Mouse (Mus musculus) urinary bladder, adult 2 months (tissue): ENCODE results near the gene Nt5c. TPM values are rescaled to one million over a fixed set of nuclear protein-coding genes. Genes with fewer than 3 reads are reported as not detected.
A peak's percentile ranks its signal among the peaks of the same experiment; 100 is the strongest.
"Not testable (repeated sequence)": the region's sequence is repeated elsewhere in the genome, so short reads cannot be mapped to it uniquely, and the experiment has no call there.

Source experiments
- DNase-seq: peaks from one replicate; pipeline ENCODE4 v3.0.0; 2022; ENCODE audit warnings: low spot score
- polyA plus RNA-seq: library from polyadenylated mRNA; depleted of rRNA; stranded (reverse); fragments of >200 nt; gene quantifications from 2 replicates; pipeline ENCODE4 v1.2.3, GENCODE M21; 2012; rRNA removed

The Nt5c gene
- polyA plus RNA-seq = 70.9 and 80.1 TPM in 2 replicates

DNA sequence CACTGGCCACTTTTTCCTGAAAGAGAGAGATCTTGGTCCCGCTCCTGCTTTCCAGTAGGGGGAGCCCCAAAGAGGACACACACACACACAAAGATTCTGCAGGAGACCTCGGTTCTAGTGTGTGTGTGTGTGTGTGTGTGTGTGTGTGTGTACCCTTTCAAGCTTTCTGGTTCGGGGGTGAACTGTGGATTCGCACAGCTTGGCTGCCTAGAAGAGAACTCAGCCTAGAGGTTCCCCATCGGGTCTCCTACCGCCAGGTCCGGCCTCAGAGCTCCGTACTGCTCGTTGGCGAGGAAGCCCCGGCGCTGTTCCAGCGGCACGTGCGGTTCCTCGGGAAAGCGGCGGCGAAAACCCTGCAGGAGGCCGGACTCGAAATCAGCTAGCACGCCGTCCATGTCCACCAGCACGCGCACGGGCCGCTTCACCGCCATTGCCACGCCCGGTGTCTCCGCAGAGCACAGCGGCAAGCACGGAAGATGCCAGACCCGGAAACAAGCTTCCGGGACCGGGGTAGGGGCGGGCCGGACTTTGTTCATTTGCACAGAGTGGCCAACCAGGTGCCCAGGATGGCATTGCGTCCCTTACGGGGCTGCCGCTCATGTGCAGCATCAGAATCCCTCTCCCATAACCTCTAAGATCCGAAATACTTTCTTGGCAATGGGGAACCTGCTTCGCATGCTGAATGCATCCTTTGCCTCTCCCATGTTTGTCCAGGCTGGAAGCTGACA is at the start of gene Nt5c:
TSS of gene Nt5c (minus strand) at position 507 of the 728 bp plus-strand sequence.
- peak; percentile 73 for DNase-seq

GRCm38 (mm10) chr11:115538045-115538444 is 46.4 kb upstream of the Nt5c start:
- DNase-seq = no peak

GRCm38 (mm10) chr11:115536856-115537568 is 45.4 kb upstream of the Nt5c start:
- no peak for DNase-seq

DNA sequence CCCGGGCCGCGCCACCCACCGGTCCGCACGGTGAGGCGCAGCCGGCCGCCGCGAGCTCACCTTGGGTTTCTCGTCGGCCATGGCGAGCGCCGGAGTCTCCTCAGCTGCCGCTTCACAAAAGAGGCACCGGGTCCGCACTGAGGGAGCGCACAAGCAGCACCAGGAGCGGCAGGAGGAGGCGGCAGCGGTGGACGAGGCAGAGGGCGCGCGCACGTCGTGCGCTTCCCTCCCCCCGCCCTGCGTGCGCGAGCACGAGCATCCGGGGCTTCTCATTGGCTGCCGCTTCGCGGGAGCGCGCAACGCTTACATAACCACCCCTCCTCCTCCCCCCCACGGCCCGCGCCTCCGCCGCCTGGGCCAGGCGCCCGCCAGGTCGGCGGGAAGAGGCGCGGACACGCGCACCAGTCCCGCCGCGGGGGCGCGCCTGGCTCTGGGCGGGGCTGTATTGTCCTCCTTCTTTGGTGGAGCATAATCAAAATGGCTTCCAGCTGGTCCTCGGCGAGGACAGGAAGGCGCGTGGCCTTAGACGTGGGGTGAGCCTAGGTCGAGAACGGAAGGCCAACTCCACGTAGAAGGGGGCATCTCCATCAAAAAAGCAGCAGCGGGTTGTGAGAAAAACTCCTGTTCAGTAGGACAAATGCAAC is 44.5 kb upstream of the Nt5c start, which contains the start of gene Sumo2:
TSS of gene Sumo2 (minus strand) at position 239 of the 644 bp plus-strand sequence.
- DNase-seq = peak; percentile 99

DNA sequence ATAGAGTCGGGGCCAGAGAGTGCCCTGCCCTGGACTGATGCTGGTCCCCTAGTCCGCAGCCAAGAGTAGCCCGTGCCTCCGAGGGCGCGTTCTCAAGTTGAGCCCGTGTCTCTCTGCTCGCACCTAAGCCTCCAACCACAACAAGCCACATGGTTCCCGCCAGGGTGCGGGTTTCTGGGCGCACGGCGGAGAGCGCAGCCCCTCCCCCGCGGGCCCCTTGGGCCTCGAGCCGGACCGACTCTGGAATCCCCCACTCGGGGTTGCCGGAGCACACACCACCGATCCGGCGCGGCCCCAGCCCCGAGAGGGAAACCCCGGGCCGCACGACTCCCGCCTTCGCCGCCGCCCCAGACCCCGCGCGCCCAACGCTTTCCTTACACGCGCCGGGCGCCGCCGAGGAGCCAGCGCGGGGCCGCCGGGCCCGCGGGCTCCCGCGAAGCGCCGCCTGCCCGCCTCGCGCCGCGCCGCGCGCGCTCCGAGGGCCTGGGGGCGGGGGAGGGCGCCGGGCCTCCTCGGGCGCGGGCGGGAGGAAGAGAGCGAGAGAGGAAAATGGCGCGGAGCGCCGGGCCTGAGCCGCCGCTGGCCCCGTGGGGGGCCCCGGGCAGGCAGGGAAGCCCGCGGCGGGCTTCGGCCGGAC is 43.9 kb upstream of the Nt5c start:
- DNase-seq = peak; percentile 60

DNA sequence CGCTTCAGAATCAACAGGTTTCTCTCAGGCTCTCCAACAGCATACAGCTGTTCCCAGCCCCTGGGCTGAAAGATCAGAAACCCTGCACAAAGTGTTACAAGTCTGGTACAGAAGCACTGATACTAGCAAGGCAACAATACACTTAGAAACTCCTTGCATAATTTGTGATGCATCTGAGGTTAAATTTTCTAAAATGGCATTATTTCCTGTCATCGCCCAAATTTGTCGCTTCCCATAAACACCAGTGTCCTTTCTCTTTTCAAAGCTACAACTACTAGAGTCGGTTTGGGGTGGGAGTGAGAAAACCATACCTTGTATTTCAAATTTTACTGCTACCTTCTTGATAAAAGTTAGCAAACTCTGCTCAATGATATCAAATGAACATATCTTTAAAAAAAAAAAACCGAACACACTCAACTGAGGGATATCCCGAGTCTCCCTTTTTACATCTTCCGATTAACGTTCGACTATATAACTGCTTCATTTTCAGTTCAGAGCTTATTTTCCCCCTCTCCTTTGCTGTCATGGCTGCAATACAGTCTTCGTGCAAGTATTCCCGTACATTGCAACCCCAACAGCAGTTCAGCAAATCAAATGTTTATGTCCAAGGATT is 43.2 kb upstream of the Nt5c start:
- no peak for DNase-seq

GRCm38 (mm10) chr11:115526446-115526845 is 34.8 kb upstream of the Nt5c start:
- not testable (repeated sequence) for DNase-seq

DNA sequence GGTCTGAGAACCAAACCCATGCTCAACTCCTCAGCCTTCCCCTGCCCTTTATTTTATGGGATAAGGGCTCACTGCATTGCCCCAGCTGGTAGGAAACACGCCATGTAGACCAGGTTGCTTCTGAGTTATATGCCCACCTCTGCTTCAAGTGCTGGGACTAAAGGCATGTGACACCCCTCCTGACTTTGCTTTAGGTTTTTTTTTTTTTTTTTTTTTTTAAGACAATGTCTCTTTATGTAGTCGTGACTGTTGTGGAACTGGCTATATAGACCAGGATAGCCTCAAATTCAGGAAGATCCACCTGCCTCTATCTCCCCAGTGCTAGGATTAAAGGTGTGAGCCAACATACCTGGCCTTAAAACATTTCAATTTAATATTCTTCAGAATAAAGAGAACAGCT is 31.0 kb upstream of the Nt5c start:
- no peak for DNase-seq

- DNase-seq = no peak
These were observed 30.6 kb upstream of the Nt5c start for GRCm38 (mm10) chr11:115522238-115522637.

DNA sequence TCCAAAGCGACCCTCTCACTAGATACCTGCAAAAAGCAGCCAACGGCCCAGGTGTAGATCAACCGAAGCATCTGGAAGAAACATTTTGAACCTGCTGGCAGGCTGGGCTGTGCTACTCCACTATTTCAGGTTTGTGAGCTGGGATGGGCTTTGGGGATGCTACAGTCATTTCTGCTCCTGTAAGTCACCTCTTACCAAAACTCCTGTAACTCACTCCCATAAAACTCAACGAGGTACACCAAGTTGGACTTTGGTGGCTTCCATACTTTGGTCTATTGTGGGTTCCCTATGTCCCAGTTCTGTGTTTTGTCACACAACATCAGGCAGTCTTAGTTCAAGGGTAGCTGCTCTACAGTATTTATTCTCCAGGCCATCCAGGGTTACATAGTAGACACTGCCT is 29.4 kb upstream of the Nt5c start:
- DNase-seq = no peak

DNA sequence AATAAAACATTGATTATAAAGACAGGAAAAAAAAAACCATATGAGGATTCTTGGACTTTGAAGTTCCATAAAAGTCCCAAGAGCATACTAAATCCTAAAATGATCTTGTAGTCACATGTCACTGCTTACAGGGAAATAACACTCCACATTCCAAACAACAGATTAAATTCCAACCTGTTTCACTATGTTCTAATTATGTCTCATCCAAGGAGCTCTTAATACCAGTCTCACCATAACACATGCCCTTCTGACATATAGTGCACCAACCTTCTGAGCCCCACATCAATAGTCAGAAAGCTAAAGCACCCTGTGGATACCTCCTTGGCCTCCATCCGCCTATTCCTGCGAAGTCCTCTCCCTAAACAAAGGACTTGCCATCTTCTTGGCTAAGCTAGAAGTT is 28.6 kb upstream of the Nt5c start:
- DNase-seq = no peak

- no peak for DNase-seq
These were observed 27.9 kb upstream of the Nt5c start for GRCm38 (mm10) chr11:115519581-115519980.

DNA sequence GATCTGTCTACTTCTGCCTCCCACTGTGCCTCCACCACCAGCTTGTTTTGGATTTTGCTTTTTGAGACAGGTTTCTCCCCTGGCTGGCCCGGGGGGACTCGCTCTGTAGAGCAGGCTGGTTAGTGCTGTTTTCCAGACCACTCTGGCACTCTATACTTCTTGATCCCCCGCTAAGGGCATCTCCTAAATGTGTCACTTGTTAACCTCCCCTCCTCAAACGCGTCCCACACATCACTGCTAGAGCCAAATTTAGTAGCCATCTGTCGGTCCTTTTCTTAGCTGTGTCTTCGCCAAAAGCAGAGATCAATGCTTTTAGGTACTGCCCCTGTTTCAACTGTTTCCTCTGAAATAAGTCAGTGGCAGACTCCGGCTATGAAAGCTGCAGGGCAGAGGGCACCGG is 27.0 kb upstream of the Nt5c start:
- no peak for DNase-seq

- DNase-seq = no peak
These were observed 25.3 kb upstream of the Nt5c start for GRCm38 (mm10) chr11:115516942-115517341.

DNA sequence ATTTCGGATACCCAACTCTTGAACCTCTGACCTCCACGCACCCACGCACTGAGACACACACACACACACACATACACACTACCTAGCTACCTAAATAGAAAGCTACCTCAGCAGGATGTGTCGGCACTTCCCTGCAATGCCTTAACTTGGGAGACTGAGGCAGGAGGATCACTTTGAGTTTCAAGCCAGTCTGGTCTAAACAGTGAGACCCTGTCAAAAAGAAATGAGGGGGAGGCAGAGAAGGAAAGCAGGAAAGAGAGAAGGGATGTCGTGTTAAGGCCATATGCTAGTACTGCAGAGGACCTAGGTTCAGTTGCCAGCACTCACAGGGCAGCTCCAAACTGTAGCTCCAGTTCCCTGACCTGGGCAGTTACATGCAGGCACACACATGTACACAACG is 23.4 kb upstream of the Nt5c start:
- no peak for DNase-seq

- peak; percentile 97 for DNase-seq
These were observed 22.6 kb upstream of the Nt5c start, which contains the start of gene Jpt1 for GRCm38 (mm10) chr11:115514238-115514663. TSS of gene Jpt1 (minus strand) at chr11:115514387.

GRCm38 (mm10) chr11:115513271-115514237 is 21.9 kb upstream of the Nt5c start:
- peak; percentile 47 for DNase-seq

- no peak for DNase-seq
These were observed 20.9 kb upstream of the Nt5c start for GRCm38 (mm10) chr11:115512407-115513183.

GRCm38 (mm10) chr11:115512004-115512403 is 20.3 kb upstream of the Nt5c start:
- DNase-seq = no peak

DNA sequence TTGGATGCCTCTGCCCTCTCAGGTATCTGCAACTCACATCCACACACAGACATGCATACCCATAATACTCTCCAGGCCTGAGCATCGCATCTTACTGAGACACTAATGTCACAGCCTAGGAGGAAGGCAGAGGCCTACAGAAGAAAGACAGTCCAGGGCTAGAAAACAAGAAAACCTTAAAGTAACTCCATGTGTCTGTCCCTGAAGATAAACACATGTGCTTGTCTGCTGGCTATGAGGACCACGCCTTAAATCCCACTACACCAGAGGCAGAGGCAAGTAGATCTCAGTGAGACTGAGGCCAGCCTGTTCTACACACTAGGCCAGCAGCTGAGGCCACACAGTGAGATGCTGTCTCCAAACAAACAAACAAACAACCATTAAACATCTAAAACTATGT is 19.5 kb upstream of the Nt5c start:
- no peak for DNase-seq
